Mouse (Mus musculus): Measurements from ENCODE around the gene Il4.

Gene Il4

GRCm38 (mm10) chr11:53624124-53624523 lies 5.7 kb upstream of the Il4 start:
- no peak for DNase-seq (ENCODE audit: low read depth)

DNA sequence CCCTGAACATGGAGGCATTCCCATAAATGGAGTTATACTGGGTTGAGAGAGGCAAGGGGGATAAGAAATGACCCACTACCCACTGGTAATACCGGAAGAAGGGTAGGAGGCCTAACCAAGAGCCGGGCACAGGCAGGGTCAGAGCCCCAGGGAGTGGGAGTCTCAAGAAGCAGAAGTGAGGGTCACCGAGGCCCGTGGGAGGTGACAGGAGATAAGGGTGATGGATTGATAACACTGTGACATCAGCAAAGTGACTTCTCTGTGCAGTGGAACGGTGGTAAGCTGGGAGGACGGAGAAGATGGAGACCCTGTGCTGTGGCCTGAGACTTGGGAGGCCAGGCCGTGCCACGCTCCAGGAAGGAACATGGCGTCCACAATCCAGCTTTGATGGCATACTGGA lies 5.1 kb upstream of the Il4 start:
- DNase-seq (ENCODE audit: low read depth), result no peak

- no peak for DNase-seq (ENCODE audit: low read depth)
Measured at GRCm38 (mm10) chr11:53622440-53622806, 4.0 kb upstream of the Il4 start.

GRCm38 (mm10) chr11:53621582-53622439 lies 3.3 kb upstream of the Il4 start:
- no peak for DNase-seq (ENCODE audit: low read depth)

GRCm38 (mm10) chr11:53620094-53620493 lies 1.6 kb upstream of the Il4 start:
- no peak for DNase-seq (ENCODE audit: low read depth)

- DNase-seq (ENCODE audit: low read depth), result no peak
Measured at GRCm38 (mm10) chr11:53619428-53619827, 959 bp upstream of the Il4 start.

- no peak for DNase-seq (ENCODE audit: low read depth)
Measured at GRCm38 (mm10) chr11:53617562-53618109, 833 bp downstream of the Il4 start.

GRCm38 (mm10) chr11:53616748-53617558 lies 1.5 kb downstream of the Il4 start:
- no peak for DNase-seq (ENCODE audit: low read depth)

DNA sequence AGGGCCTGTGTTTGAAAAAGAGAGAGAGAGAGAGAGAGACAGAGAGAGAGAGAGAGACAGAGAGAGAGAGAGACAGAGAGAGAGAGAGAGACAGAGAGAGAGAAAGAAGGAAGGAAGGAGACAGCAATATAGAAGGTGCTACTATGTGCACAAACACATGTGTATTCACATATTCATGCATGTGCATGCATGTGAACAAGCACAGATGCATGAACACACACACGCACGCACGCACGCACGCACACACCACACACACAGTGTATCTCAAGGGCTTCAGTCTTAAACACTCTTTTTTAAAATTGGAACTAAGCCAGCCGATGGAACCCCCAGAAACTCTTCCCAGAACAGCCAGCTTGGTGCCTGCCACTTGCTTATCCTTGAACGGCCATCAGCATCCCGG lies 2.9 kb downstream of the Il4 start:
- DNase-seq (ENCODE audit: low read depth), result no peak

DNA sequence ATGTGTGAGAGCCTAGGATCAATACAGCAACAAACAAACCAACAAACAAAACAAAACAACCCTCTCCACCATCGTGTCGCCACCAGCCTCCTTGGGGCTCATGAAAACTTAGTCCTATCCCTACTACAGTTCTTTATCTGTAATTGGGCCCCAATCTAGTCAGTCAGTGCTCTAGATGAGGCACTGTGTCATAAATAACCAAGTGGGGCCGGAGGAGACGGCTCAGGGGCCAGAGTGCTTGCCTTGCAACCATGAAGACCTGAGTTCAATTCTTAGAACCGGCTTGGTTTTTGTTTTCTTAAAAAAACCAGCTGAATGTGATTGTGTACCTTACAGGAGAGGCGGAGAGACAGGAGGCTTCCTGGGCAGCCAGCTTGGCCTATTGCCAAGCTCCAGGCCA lies 3.3 kb downstream of the Il4 start:
- no peak for DNase-seq (ENCODE audit: low read depth)

DNA sequence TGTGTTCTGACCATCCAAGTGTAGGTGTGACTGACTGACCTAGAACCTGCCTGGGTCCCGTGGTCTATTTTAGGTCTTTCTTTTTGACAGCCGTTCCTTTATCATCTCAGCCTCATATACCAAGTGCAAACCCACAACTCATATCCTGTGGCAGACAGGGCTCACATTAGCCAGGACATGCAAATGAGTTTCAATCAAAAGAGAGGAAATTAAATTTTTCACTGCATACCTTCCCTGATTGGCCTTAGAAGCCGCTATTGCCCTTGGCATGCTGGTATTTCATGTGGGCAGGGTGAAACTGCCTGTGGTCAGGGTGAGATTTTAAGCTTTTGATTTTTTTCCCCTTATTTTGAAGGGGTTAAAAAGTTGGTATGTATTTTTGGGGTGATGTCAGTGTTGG lies 8.8 kb downstream of the Il4 start:
- no peak for DNase-seq (ENCODE audit: low read depth)

GRCm38 (mm10) chr11:53609231-53609630 lies 9.2 kb downstream of the Il4 start:
- no peak for DNase-seq (ENCODE audit: low read depth)

DNA sequence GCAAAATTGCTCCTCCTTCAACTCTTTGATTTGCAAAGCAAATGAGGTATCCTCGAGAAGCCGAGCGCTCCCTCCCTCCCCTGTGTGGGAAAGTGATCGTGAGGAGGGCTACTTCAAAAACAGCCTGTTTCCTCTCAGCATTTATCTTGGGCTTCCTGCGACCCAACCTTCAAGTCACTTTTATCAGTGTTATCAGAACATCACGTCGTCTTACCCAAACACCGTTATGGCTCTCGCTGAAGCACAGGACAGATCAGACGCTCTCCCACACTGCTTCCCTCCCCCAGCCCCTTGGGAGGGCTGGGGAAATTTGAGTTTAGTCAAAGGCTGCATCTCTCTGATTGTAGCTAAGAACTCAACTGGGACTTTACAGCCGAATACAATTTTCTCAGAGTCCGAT lies 12.9 kb downstream of the Il4 start:
- no peak for DNase-seq (ENCODE audit: low read depth)

DNA sequence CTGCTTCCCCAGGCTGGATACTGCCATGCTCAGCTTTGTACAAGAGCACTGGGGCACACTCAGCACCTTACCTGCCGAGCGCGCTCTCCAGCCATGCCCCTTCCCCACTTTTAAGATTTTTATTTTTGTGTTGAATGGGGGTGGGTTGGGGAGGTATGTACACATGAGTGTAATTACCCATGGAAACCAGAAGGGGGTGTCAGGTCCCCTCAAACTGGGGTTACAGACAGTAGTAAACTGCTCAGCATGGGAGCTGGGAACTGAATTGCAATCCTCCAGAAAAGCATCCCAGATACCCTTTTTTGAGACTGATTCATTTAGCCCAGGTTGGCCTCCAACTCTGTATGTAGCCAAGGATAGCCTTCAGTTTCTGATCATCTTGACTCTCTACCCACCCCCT lies 13.5 kb downstream of the Il4 start:
- no peak for DNase-seq (ENCODE audit: low read depth)

- no peak for DNase-seq (ENCODE audit: low read depth)
Measured at GRCm38 (mm10) chr11:53591116-53591515, 27.4 kb downstream of the Il4 start.

DNA sequence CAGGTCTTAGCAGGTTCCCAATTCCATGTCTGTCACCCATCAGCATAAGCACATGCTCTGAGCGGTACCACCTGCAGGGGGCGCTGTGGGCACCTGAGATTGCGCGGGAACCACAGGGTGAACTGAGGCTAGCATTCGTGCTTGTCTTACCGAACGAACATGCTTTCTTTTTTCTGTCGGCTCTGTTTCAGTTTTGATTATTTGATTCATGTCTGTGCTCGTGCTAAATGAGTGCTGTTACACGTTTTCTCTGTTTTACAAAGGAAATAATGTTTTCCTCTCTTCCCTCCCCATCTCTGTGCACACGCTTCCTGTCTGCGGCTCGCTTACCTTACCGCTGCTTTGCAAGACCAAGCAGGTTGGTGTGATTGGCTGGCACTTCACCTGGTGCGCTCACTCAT lies 28.1 kb downstream of the Il4 start:
- DNase-seq (ENCODE audit: low read depth), result peak; percentile 70

DNA sequence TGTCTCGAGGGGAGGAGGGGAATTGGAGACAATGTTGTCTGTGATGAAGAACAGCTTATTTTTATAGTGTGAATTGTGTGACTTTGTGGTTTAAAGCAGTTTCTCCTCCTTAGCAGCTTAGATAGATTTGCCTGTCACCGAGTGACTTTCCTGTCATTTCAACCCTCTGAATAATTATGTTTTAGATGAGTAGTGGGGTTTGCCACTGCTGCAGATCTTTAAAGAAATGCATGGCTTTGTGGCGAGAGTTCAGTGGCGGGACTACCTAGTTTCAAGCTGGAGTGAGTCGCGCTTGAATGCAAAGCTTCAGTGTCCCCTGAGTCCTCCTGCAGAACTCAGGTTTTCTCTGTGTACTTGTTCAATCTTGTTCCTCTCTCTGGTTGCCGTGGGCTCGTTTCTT lies 30.2 kb downstream of the Il4 start:
- no peak for DNase-seq (ENCODE audit: low read depth)

- no peak for DNase-seq (ENCODE audit: low read depth)
Measured at GRCm38 (mm10) chr11:53585510-53585909, 33.0 kb downstream of the Il4 start.

GRCm38 (mm10) chr11:53584849-53585248 lies 33.6 kb downstream of the Il4 start:
- DNase-seq (ENCODE audit: low read depth), result peak; percentile 23

- DNase-seq (ENCODE audit: low read depth), result no peak
Measured at GRCm38 (mm10) chr11:53583151-53583550, 35.3 kb downstream of the Il4 start.

DNA sequence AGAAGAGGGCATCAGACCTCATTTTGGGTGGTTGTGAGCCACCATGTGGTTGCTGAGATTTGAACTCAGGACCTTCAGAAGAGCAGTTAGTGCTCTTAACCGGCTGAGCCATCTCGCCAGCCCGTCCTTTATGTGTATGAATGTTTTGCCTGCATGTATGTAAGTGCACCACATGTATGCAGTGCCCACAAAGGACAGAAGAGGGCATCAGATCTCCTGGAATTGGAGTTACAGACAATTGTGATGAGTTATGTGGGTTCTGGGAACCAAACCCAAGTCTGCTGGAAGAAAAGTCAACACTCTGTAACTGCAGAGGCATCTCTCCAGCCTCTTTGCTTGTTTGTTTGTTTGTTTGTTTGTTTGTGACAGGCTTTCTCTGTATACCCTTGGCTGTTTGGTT lies 37.9 kb downstream of the Il4 start:
- DNase-seq (ENCODE audit: low read depth), result no peak

GRCm38 (mm10) chr11:53567224-53568014 lies 51.0 kb downstream of the Il4 start, which contains the start of gene Kif3a:
Gene Kif3a (plus strand): TSS chr11:53567379.
- DNase-seq (ENCODE audit: low read depth), result peak; percentile 90
